Mouse (Mus musculus) C2C12 (cell line): Measurements from ENCODE around the gene Fh1. TPM values are rescaled to one million over a fixed set of nuclear protein-coding genes. Genes with fewer than 3 reads are reported as not detected.

Experiments
- H3K27me3 ChIP-seq: one replicate; pipeline ENCODE4 v1.6.1; 2011; ENCODE audit not compliant: control insufficient read depth, insufficient read depth, insufficient read length
- H3K36me3 ChIP-seq: one replicate; pipeline ENCODE4 v1.6.1; 2011; ENCODE audit not compliant: control insufficient read depth, insufficient read depth
- H3K4me3 ChIP-seq: one replicate; pipeline ENCODE4 v1.5.1; 2011; ENCODE audit warnings: mild to moderate bottlenecking, control low read depth; ENCODE audit not compliant: poor library complexity, insufficient read depth, severe bottlenecking
- H3K79me2 ChIP-seq: one replicate; pipeline ENCODE4 v1.6.1; 2011; ENCODE audit not compliant: control insufficient read depth, insufficient read depth
- H3K79me3 ChIP-seq: one replicate; pipeline ENCODE4 v1.6.1; 2011; ENCODE audit warnings: low read depth, control low read depth
- H3ac ChIP-seq: one replicate; pipeline ENCODE3; 2011; ENCODE audit warnings: low read depth; ENCODE audit not compliant: control insufficient read depth, insufficient read length
- CEBPB ChIP-seq: IDR thresholded peaks from one replicate; pipeline ENCODE4 v1.6.1; 2011; ENCODE audit warnings: low read depth, mild to moderate bottlenecking, control low read depth, moderate library complexity
- CTCF ChIP-seq: IDR thresholded peaks from one replicate; pipeline ENCODE4 v1.5.1; 2011; ENCODE audit not compliant: control insufficient read depth, insufficient read depth, insufficient read length
- FOSL1 ChIP-seq: IDR thresholded peaks from one replicate; pipeline ENCODE4 v1.8.0; 2011; ENCODE audit warnings: mild to moderate bottlenecking, low read length; ENCODE audit not compliant: poor library complexity, insufficient read depth, severe bottlenecking
- MAX ChIP-seq: IDR thresholded peaks from one replicate; pipeline ENCODE4 v1.6.1; 2011; ENCODE audit warnings: mild to moderate bottlenecking, control low read depth
- MYOD1 ChIP-seq: IDR thresholded peaks from one replicate; pipeline ENCODE4 v1.6.1; 2011; ENCODE audit warnings: low read depth; ENCODE audit not compliant: control insufficient read depth, insufficient read length
- MYOG ChIP-seq: IDR thresholded peaks from one replicate; pipeline ENCODE4 v1.6.1; 2011; ENCODE audit not compliant: control insufficient read depth, insufficient read length; ENCODE audit errors: extremely low read depth
- USF1 ChIP-seq: IDR thresholded peaks from one replicate; pipeline ENCODE4 v1.6.1; 2011; ENCODE audit warnings: low read depth, mild to moderate bottlenecking, control low read depth, moderate library complexity
- long read RNA-seq, 2 experiments: library from polyadenylated mRNA; unstranded; transcript quantifications; one replicate each; pipeline ENCODE4 v2.0.0; 2019 to 2020
- polyA plus RNA-seq: library from polyadenylated mRNA; unstranded; fragments of >200 nt; fragmentation: generic; extraction: Trizol; gene quantifications from one replicate; pipeline ENCODE4 v1.2.1, GENCODE M21; 2012; ENCODE audit warnings: missing spikeins

The Fh1 gene
- 107 TPM for polyA plus RNA-seq
- long read RNA-seq, experiment 1, transcript Fh1-201 (10 exons, 2,636 nt): major isoform, 139 of 146 reads
- long read RNA-seq, experiment 1, partial matches to known transcripts: 3 of 146 reads
- long read RNA-seq, experiment 1, other reads (novel, unspliced or antisense): 3 of 146 reads
- long read RNA-seq, experiment 2, transcript Fh1-201 (10 exons, 2,636 nt): major isoform, 571 of 589 reads
- long read RNA-seq, experiment 2, partial matches to known transcripts: 4 of 589 reads
- long read RNA-seq, experiment 2, other reads (novel, unspliced or antisense): 12 of 589 reads

DNA sequence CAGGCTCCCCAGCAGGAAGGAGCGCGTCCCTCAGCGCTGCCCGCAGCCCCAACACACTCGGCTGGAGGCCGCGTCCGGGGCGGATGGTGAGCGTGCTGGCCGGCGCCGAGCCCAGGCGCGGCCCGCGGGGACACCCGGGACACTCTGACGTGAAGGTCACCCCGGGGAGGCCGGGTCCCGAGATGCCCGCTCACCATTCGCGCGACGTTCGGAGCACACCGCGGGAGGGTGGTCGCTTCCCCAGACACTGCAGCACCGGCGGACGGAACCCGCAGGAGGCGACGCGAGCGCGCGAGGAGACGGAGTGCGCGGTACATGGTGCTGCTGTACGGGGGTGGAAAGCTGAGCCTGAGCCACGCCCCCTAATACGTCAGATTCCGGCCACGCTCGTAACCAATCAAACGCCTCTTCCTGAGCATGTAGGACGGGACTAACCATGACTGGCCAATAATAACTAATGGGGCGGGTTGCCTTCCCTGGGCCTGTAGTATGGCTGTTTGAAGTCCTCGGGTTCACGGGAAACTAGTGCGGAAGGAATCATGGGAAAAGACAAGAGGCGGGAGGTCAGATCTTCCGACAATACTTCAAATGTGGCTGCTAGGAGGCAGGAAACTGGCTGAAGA, at the start of gene Fh1:
Gene Fh1, minus strand, starts transcription at position 379 of the 623 bp plus-strand sequence.
- peak within 1 kb of the TSS; percentile 79 for H3K4me3 ChIP-seq
- TF ChIP-seq MYOD1: no peak
- TF ChIP-seq FOSL1: no peak
- no peak for TF ChIP-seq CTCF
- peak; percentile 68 for TF ChIP-seq MAX
- TF ChIP-seq USF1: no peak

DNA sequence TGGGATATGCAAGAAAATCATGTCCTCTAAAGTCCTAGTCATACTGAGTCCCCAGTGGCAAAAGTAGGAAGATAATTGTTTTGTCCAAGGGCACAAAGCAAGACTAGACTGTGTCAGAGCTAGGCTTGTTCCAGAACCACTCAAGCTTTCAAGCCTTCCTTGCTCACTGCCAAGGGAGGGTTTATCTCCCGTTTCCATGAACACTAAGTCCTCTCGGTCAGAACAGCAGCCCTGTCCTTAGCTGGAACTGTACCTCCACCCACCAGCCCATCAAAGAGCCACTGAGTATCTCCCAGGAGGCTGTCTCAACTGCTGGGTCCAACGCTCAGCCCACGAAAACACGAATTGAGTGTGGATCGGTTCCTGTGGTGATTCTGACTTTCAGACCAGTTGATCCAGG, 49.7 kb upstream of the Fh1 start:
- H3K4me3 ChIP-seq: no peak overlapping the region
- no peak for TF ChIP-seq MYOG
- TF ChIP-seq CTCF: no peak
- TF ChIP-seq USF1: no peak
- no peak for TF ChIP-seq MAX
- no peak for TF ChIP-seq CEBPB
- TF ChIP-seq FOSL1: no peak
- no peaks in the 10 kb centered on the region for H3K36me3 ChIP-seq
- no peaks in the 10 kb centered on the region for H3K79me3 ChIP-seq
- no peak overlapping the region for H3ac ChIP-seq
- H3K27me3 ChIP-seq: no peaks in the 10 kb centered on the region
- no peaks in the 10 kb centered on the region for H3K79me2 ChIP-seq

More for the DNA sequence above, at the start of gene Fh1:
- Histone ChIP-seq H3K27me3 (no peaks in the 10 kb centered on the region), H3K36me3 (no peaks in the 10 kb centered on the region), H3ac (peak within 1 kb of the TSS; percentile 98), H3K79me3 (peaks cover 26% of the 10 kb centered on the region), H3K79me2 (peaks cover 46% of the 10 kb centered on the region)

DNA sequence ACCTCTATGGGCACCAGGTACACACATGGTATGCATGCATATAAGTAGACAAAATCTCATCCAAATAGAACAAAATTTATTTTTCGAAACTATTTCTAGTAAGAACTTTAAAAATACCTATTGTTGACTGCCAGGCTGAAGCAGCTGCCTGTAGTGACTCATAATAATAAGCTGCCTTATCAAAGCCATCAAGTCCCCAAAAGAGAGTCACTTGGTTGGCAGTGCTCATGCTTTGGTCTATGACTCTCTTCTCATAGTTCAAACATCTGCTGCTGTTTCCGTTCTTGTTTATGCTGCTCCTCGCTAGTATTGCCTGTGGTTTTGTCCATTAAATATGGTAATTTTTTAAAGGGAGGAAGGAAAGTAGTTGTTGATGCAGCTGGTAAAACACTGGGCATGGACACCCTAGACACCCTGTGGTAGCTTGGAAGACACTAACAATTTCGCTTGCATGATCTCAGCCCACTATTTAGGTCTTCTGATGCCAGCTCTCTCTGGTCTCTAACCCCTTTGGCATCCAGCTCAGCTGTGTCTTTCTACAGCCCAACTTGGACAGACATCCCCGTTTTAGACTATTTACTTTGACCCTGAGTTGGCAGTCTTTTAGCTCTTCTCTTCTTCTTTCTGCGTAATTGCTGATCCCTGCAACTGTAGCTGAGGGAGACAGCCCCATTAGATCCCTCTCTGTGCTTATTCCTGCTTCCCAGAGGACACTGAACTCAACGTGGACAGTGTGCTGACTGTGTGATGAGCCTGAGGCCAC, 48.3 kb upstream of the Fh1 start:
- Histone ChIP-seq H3K79me3 (no peaks in the 10 kb centered on the region), H3ac (no peak overlapping the region), H3K4me3 (no peak overlapping the region), H3K79me2 (no peaks in the 10 kb centered on the region), H3K36me3 (no peaks in the 10 kb centered on the region), H3K27me3 (no peaks in the 10 kb centered on the region)
- TF ChIP-seq CEBPB (no peak), MAX (no peak), FOSL1 (no peak), MYOD1 (peak; percentile 66), USF1 (no peak)

DNA sequence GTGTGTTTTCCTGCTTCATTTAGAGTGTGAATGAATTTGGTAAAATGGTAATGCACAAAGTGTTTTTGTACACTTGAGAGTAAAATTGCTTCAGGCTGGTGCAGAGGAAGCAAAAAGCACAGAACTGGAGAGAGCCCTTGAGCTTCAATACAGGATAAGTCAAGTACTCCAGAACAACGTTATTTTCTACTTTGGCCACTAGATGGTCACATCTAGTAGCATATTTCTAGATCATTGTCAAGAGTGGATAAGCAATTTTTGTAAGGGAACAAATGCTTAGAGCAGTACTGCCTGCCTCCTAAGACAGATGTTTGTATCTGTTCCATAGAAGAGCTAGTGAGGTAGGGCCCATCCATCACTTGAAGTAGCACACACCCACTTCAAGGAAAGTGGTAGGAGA, 46.2 kb upstream of the Fh1 start:
- H3K4me3 ChIP-seq: no peak overlapping the region
- H3K36me3 ChIP-seq: no peaks in the 10 kb centered on the region
- no peaks in the 10 kb centered on the region for H3K79me3 ChIP-seq
- TF ChIP-seq CTCF (no peak), MYOD1 (no peak), USF1 (no peak), MAX (no peak), CEBPB (no peak), FOSL1 (no peak), MYOG (no peak)
- H3K79me2 ChIP-seq: no peaks in the 10 kb centered on the region
- no peaks in the 10 kb centered on the region for H3K27me3 ChIP-seq
- no peak overlapping the region for H3ac ChIP-seq

DNA sequence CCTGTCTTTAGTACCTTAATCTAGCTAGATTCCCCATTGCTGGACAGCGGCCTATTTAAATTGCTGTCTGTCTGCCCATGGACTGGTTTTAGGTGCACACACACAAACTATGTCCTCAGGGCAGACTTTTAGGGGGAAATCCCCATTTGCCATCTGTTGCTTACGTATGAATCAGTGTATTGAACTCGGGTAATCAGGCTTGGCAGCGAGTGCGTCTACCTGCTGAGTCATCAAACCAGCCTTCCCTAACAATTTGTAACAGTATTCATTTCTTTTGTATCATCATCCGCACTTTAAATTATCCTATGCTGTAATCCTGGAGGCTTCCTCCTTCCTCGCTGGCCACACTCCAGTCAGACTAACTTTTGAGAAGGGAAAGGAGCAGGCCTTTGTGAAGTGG, 44.6 kb upstream of the Fh1 start:
- no peaks in the 10 kb centered on the region for H3K36me3 ChIP-seq
- TF ChIP-seq CTCF (no peak), USF1 (no peak), FOSL1 (no peak), MAX (no peak), MYOD1 (peak; percentile 37), MYOG (no peak), CEBPB (no peak)
- no peaks in the 10 kb centered on the region for H3K79me3 ChIP-seq
- no peak overlapping the region for H3K4me3 ChIP-seq
- no peaks in the 10 kb centered on the region for H3K79me2 ChIP-seq
- no peak overlapping the region for H3ac ChIP-seq
- no peaks in the 10 kb centered on the region for H3K27me3 ChIP-seq

DNA sequence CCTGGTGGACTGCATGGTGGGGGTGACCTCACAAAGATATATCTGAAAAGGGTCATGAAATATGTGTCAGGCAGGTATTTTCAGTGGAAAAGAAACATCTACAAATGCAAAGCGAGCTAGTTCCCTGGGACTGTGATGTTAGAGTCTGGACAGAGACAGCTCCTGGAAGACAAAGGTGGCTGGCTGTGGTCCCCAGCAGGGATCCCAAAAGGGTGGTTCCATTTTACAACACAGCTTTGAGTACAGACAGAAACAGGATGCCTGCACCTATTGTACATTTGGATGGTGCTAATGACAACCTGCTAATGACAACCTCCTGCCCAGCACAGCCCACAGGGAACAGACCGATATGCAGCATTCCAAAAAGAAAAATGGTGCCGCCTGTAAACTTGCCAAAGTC, 44.0 kb upstream of the Fh1 start:
- Histone ChIP-seq H3K79me2 (no peaks in the 10 kb centered on the region), H3ac (no peak overlapping the region), H3K36me3 (no peaks in the 10 kb centered on the region), H3K27me3 (no peaks in the 10 kb centered on the region), H3K4me3 (no peak overlapping the region), H3K79me3 (no peaks in the 10 kb centered on the region)
- TF ChIP-seq CEBPB (no peak), MAX (no peak), FOSL1 (no peak), MYOD1 (no peak), MYOG (no peak), USF1 (no peak), CTCF (no peak)
